Mouse (Mus musculus) bone marrow macrophage, adult 2 months (primary cell): ENCODE data around the gene Prkce.

ENCODE experiments used
- CTCF ChIP-seq: IDR thresholded peaks from 2 replicates; pipeline ENCODE4 v1.5.1; 2012; ENCODE audit warnings: low read depth, mild to moderate bottlenecking, low read length, moderate library complexity
- POLR2A ChIP-seq: IDR thresholded peaks from 2 replicates; pipeline ENCODE4 v1.6.1; 2012; ENCODE audit warnings: mild to moderate bottlenecking, low read depth, low read length, borderline replicate concordance

GRCm38 (mm10) chr17:86435984-86436383 lies 268.4 kb downstream of the Prkce start:
- TF ChIP-seq CTCF (no peak), POLR2A (no peak)
